Mouse (Mus musculus) ovary, postnatal 10 days (tissue): ENCODE results near the gene Gm3411.
"Not testable (repeated sequence)": the region's sequence is repeated elsewhere in the genome, so short reads cannot be mapped to it uniquely, and the experiment has no call there.

ENCODE experiments used
- DNase-seq: peaks from one replicate; pipeline ENCODE4 v3.0.0; 2022; ENCODE audit warnings: low spot score

Gene Gm3411

DNA sequence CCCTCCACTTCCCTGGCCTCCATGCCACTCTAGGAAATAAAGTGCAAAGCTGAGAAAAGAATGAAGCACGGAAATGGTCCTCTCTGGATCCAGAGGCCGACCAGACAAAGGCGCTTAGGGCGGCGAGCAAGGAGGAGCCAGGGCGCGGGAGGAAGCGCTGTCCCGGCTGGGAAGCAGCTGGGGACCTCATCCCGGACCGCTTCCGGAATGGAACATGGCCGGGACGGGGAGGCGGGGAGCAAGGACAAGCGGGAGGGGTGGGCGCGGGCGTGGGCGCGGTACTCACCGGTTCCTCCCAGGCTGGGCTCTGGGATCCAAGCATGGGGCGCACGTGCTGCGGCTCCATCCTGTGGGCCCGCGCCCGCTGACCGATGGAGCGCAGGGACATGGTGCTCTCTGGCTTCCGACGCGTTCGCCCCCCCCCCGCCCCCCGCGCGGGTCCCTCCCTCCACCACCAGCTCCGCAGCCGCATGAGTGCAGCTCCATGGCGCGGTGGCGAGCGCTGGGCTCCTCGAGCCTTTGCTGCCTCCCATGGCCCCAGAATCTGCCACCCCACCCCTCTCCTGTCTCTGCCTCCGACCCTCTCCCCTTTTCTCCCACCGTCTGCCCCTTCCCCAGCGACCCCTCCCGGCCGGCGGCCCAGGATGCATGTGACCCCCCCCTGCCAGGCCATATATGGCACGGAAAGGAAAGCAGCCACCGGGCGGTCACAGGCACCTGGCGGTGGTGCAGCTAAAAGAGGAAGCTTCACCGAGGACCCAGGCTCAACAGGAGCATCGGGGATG is at the start of gene Gm3411:
TSS of gene Gm3411 (minus strand) at position 320 of the 785 bp plus-strand sequence.
- peak; percentile 23 for DNase-seq

DNA sequence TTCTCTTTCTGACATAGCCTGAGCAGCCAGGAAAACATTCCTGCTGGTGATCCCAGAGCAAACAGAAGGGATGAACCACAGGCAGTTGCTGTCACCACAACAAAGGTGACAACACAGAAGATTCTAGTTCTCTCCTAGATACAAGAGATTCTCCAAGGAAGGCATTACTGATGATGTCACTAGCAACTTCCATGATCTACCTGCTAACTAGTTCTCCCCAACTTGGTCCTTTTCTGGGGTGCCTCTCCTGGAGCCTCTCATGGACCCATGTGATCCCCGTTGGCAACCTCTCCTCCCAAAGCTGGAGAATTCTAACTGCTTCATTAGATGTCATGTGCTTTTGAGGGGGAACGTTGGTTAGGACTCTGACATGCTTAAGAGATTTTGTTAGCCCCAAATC is 17.7 kb upstream of the Gm3411 start, which contains the start of gene Gm21103:
TSS of gene Gm21103 (minus strand) at position 101 of the 400 bp plus-strand sequence.
- not testable (repeated sequence) for DNase-seq

DNA sequence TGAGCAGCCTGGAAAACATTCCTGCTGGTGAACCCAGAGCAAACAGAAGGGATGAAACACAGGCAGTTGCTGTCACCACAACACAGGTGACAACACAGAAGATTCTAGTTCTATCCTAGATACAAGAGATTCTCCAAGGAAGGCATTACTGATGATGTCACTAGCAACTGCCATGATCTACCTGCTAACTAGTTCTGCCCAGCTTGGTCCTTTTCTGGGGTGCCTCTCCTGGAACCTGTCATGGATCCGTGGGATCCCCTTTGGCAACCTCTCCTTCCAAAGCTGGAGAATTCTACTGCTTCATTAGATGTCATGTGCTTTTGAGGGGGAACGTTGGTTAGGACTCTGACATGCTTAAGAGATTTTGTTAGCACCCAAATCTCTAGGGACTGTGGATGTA is 67.9 kb downstream of the Gm3411 start, which contains the start of gene Gm21560:
TSS of gene Gm21560 (minus strand) at position 101 of the 400 bp plus-strand sequence.
- DNase-seq = not testable (repeated sequence)
